Mouse (Mus musculus) frontal cortex, postnatal 14 days (tissue): ENCODE measurements at regions not wholly inside any gene's neighbourhood (a gene's known extent, or its start where the extent isn't known, plus 50 kb on each side); places are given as distances from the start of the nearest gene placed in this dataset.

ENCODE experiments used
- DNase-seq, 2 experiments: peaks; one replicate each; pipeline ENCODE4 v3.0.0; 2022; ENCODE audit warnings: low spot score in 2 of 2

DNA sequence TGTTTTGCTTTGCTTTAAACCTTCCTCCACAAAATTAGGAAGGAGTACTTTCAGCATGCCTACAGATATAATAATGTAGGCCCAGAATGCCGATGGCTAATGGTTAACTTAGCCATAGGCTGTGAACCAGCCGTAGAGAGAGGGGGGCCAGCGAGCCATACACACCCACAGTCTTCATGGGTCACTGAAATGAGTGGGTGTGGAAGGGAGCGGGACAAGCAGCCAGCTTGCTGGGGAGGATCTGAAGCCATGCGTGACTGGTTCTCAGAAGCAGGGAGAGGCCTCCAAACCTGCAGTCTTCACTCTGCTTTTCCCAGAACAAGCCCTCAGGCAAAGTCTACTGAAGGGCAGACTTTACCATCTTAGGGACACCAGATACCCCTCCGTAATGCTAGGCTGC, 50.8 kb upstream of the Ptpn13 start:
- no peak for DNase-seq

DNA sequence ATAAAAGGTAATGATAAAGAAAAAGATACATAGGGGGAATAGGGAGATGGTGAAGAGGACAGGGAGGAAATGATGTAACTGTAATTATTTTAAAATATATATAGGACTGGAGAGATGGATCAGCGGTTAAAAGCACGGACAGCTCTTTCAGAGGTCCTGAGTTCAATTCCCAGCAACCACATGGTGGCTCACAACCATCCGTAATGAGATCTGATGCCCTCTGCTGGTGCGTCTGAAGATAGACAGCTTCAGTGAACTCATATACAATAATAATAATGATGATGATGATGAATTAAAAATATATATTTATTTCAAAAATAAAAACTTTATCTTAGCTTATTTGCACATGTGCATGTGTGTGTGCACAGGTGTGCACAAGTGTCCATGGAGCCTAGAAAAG, 51.9 kb upstream of the Ptpn13 start:
- DNase-seq: no peak

DNA sequence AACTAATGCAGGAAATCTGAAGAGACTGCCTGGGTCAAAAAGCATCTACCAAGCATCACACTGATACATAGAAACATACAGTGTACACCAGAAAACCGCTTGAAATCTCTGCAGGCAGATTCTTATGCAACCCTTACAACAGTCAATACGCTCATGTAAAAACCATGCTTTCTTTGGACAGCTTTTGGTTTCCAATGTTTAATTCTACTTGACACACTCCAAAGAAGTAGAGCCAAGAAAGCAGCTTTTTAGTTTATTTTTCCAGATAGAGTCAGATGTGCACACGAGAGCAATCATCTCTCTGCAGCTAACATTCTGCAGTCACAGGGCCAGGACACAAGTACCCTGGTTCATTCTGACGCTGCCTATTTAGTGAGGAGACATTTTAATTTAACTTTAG, 54.5 kb upstream of the Ptpn13 start:
- no peak for DNase-seq

DNA sequence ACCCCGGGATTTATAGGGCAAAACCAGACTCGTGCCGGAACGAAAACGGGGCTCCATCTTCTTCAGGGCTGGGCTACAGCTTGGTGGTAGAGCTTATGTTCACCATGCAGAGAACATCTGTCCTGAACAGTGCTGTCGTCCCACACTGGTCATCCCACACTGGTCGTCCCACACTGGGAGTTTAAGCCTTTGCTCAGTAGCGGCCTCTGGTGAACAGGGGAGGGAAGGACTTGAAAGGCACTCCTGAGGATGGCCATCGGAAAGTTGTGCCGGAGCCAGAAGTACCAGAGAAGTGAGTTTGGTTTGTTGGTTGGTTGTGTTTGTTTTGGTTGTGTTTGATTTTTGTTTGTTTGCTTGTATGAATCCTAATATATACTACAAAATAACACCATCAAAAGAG, 56.0 kb upstream of the Ptpn13 start:
- DNase-seq: no peak

DNA sequence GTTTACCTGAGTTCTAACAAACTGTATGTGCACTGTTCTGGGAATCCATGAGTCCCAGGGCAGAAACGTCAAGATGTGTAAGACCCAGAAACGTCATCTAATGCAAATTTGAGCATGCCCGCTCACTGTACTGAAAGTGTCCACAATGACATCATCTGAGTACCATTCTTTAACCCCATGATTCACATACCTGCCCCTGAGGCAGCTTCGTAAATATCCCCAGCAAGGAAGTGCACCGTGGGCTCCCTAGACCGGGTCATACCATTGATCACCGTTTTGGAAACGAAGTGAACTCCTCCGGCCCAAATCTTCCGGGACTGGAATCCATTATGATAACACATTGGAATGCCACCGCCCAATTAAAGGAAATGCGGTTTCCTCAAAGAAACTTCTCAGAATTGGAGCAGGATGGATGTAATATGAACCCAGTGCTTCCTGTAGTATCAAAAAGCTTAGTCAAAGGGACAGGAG, 57.8 kb upstream of the Ptpn13 start:
- no peak for DNase-seq

DNA sequence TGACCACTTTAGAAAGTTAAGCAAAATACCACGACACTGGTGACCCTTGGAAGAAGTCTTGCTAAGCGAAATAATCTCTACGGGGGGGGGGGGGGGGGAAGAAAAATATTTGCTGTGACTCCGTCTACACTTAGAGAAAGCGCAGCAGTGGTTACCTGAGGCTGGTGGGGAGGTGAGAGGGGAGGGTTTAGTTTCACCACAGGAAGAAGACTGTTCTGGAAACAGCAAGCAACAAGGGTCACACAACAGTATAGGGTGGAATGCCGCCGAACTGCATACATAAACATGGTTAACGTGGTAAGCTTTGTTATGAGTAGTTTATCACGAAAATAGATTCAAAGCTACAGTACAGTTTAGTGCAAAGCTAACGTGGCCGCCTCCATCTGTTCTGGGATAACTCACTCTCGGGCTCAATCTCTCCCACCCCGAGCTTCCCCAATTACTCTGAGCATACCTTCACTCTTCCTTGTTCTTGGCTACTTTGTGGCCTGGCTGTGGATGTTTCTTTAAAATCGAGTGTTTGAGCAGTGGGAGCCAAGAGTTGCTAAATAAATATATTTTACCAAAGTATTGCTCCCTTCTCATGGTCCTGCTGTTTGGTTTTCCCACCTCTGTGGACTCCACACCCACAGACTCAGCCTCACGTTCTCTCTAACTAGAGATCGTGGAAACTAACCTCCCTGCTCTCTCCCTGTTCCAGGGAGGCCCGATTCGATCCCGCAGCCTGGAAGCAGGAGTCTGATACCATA, 59.1 kb upstream of the Ptpn13 start:
- DNase-seq: no peak

DNA sequence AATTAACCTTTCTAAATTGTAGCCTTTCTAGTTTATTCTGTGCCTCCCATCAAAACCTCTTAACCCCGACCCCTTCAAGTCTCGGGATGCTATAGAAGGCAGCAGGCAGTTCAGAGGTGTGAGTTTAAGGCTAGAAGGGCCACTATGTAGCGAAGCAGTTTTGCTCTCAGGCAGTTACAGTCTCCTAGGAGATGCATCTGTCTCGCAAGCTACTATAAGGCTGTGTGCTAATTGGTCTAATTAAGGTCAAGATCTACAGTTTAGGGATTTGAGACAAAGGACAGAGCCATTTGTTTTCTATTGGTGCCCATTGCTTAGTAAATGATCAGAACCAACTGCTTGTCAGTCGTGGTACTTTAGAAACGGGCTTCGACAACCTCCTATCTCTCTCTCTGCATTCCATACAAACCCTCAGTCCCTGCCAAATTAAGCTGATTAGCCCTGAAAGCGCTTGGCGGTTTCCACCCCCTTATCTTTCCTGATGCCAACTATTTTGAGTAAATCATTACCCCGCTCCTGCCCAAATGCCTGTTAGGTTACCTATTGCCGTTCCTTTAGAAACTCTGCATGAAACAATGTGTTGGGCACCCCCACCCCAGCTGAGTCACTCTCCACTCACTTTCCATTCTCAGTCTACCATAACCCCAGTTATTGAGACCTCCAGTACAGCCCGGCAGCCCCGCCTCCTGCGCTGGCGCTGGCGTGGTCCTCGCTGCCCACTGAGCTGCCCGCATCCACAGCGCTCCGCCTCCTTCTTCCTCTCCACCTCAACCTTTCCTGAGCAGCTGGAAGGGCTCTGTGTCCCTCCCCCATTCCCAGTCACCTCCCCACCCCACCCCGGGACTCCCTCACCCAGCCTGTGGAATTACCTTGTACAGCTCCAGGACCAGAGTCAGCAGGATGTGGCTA, 59.9 kb upstream of the Ptpn13 start:
- DNase-seq: no peak

DNA sequence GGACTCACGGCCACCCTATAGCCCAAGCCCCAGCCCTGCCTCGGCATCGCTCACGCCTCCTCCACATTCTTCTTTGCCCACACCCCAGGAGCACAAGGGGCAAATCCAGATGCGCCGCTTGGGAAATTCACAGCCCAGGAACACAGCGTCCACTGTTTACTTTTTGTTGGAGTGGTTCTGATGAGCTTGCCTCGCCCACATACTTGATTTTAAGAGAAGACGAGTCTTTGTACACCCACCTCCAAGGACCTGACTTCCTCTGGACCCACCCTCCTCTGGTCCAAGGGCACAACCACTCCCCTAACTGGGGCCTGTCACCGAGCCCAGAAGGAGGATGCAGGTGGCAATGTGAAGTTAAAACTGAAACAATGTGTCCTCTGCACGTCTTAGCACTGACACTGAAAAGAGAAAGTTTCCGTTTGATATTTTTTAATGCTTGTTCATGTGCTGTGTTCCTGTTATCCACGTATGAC, 64.2 kb upstream of the Ptpn13 start:
- no peak for DNase-seq

DNA sequence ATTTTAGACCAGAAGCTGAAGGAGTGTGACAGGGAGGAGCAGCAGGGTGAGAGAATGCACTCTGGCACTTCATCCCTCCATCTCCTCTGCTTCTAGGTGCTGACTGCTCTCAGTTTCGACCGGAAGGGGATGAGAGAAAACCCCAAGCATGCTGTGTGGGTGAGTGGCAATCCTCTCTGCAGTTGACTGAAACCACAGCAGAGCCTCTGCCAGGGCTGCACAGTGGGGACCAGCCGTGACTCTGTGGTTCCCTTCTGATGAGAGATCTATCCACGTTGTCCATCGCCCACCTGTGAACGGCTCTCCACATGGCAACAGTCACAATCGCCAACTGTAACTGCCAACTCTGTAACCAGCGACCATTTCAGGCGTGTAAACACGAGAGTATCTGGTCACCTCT, 64.6 kb upstream of the Ptpn13 start:
- no peak for DNase-seq

DNA sequence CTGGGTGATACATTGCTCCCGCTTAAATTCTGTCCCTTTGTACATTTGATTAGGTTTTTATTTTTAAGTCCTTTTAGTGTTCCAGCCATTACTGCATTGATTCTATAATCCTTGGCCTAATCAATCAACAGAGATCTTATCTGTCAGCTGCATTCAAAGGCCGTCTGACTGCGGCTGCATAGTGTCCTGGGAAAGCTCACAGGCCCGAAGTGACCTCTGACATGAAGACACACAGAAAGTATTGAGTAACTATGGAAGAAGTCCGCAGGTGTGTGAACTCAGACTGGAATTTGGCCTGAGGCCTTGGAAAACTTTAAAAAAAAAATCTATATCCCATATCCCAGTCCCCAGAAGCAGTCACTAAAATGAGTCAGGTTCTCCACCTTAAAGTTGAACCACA, 67.4 kb upstream of the Ptpn13 start:
- no peak for DNase-seq

DNA sequence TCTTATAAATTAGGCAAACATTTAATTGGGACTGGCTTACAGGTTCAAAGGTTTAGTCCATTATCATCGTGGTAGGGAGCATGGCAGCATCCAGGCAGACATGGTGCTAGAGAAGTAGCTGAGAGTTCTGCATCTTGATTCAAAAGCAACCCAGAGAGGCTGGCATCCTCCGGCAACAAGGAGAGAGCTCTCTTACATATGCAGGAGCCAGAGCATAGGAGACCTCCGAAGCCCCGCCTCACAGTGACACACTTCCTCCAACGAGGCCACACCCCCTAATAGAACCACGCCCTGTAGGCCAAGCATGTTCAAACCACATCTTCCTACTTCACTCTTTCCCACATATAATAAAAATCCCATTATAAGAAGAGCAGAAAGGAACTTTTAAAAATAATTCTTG, 68.5 kb upstream of the Ptpn13 start:
- DNase-seq: no peak

DNA sequence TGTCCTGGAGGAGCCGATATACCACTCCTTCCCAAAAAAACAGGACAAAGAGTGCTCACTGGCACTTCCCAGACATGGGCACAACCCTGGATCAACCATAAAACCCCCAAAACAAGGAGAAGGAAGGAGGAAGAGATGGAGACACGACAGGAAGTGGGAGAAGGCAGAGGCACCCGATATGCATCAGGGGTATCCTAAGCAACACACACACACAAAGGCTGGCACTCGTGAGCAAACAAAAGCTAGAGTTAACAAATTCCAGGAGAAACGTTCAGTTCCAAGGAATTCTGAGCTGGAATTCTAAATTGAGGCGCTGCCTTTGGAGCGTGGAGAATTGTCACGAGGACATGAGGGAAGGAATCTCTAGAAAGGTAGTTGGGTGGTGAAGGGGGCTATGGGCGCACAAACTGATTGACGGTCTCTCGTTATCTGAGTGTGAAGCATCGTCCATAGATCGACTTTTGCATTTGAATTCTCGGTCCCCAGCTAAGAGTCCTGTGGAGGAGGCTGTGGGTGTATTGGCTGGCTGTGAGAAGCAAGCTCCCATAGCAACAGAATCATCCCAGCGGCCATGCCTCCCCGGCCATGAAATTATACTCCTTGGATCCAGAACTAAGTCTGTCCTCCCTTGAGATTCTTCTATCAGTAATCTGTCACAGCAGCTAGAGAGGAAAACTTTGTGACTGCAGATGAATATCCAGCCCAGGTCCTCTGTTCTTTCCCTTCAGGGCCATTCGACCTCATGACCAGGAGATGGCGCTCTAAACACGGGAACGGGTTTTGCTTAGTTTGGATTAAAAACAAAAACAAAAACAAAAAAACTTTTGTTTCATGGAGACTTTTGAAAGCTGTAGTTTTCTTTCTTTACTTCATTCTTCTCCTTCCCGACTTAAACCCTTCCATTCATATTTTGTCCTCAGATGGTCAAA, 69.4 kb upstream of the Ptpn13 start:
- DNase-seq: peak; percentile 13 to 37

DNA sequence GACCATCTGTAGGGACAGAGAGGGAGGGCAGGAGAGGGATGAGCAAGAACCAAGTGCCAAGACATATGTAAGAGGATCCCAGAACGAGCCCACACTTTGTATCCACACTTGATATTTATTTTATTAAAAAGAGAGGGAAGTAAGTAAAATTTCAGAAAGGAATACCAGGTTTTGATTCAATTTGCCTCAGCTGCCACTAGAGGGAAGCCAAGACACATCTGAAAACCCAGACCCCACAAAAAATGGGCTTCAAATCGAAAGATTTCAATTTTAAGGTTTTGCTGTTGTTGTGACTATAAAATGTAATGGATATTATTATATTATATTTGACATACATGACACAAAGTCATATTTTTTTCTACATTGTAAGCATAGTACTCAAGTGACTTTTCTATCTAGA, 81.1 kb upstream of the Ptpn13 start:
- no peak for DNase-seq

DNA sequence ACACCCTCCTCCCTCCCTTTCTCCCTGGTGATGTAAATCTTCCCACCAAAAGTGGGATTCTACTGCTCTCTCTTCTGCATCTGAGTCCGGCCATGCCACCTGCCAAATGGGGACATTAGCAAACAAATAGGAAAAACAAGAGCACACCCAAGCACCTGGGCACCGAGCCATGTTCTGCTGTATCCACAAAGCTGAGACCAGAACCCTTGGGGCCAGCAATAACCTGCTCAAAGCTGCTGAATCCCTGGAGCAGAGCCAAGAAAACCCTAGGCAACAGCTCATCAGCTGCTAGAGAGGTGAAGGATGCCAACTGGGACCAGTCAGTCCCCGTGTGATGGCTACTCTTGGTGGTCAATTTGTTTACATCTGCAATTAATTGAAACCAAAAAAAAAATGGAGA, 83.5 kb upstream of the Ptpn13 start:
- DNase-seq: no peak

DNA sequence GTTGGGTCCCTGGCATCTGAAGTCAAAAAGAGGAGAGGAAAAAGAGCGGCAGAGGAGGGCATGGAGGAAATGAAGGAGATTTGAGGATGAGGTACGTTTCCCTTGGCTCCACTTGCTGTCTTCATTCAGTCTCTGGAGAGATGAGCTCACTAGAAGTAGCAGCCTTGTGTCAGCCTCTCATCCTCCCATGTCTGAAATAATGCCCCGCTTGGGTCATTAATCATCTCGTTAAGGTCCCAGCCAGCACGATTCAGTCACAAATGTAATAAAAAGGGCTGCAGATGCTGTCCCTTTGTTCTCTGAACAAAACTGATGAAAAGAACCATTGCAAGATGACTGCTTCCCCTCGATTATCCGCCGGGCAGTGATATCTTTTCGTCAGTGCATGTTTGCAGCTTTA, 84.4 kb upstream of the Ptpn13 start:
- DNase-seq: no peak

DNA sequence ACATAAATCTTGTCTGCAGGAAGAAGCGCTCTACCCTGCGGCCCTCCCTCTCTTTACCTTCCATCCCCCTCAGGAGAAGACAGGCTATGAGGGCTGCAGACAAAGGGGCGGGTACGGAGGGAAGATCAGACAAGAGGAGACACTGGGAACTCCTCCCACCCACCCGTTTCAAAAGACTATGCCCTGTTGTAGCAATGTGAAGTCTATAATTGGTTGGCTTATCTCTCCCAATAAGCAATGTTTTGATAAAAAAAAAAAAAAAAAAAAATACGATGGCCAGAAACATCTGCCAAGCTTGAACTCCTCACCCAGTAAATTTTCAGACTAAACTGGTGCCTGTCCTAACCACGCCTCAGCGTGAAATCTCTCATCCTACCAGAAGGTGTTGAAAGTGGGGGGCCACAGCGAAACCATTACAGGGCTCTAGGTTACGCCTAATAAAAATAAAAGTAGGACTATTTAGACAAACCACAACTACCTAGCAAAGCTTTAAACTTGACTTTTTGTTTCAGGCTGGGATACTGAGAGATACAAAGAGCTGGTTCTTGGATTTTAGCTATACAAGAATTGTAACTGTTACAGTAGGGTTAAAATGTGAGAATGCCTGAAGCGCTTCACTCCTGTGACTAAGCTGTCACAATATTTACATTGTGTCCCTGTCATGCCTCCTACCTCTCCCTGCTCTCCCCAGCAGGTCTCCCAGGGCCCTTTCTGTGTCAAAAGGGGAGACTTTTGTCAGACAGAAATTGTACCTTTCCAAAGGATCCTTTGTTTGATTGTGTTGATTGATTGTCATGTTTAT, 88.1 kb upstream of the Ptpn13 start:
- DNase-seq: no peak

DNA sequence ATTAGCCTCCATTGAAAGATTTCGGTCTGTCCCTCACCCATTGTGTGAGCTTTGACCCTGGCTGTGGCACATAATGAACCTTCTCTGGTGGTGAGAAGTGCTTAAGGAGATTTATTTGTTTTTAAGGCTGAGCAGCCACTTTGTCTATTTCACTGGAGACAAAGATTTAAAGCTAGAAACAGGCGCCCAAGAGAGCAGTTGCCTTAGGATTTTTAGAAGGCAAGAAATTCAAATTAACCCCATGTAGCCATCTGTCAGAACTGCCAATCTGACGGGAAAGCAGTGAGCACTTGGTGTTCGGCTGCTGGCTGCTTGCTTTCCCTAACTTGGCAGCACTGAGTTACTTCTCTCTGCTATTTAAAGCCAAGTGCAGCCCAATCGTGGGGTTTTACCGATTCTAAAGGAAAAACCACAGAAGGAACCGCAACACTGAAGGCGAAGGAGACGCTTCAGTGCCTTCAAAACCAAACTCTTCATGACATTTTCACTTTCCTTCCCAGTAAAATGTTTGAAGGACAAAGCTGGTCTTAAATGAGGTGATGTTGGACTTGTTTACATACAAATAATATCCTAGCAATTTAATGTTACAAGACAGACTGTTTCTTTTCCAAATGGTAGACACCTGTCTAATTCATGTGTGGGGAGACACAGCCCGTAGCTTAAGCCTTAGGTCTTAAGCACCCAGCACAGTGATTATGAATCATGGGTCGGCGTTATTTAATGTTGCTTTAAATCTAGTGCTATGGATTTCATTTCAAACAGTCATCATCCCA, 88.9 kb upstream of the Ptpn13 start:
- DNase-seq: peak; percentile 14 to 23

DNA sequence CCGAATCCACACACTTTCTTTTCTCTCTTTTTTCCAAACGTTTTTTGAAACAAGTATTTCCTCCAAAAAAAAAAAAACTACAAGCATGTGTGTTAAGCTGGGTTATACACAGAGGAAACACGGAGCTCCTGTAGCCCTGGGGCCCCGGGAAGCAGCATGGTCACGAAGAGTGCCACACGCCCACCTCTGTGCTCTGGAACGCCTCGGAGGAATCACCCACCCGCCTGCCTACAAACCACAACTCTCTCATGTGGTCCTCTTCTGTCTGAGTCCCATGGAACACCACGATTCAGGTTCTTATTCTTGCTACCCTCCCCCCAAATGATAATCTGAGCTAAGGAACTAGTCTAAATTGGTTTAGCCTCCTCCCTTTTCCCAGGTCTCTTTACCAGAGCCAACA, 98.6 kb upstream of the Ptpn13 start:
- DNase-seq: no peak

DNA sequence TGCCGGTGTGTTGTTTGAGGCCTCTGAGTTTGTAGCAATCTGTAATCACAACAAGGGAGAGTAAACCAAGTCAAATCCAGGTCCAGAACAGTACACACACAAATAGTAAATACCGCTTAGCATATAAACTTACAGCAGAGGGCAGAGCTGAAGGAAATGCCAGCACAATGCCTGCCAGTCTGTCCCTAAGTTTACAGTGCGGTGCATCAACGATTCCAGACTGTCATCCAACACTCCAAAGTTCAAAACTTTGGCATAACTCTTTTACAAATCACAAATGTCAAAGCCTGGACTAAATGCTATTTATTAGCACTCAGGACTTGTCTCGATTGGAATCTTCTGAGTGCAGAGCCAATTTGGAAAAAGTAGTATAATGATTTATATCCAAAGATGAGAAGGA, 104.7 kb upstream of the Ptpn13 start:
- no peak for DNase-seq

DNA sequence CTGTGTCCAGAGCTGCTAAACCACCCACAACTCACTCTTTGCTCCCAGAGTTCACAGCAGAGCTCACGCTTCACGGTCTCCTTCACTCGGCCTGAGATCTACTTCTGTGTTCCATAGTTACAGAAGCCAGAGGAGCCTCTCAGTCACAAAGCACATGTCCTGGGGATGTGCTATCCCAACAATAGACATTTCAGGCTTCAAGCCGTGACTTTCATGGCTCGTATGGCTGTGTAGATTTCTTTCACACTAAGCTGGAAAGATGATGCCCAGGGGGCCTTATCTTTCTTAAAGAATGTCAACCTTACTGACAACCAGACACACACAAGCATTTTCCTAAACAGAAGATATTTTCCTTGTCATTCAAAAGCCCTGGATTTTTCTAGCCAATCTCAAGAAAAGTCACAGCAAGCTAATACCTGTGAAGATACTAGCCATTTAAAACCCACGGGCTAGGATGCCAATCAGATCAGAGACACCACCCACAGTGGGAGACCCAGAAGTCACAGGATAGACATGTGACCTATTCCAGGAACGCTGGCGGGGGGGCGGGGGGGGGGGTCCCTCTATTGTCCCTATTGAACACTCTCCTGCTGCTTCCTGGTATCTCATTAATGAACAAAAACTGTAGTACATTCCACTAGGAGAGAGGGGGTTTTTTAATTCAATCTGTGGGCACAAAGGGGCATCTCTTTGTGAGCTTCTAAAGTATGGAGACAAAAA, 98.8 kb upstream of the Mapk10 start:
- DNase-seq: no peak
